Mouse (Mus musculus) olfactory bulb, adult 2 months (tissue): ENCODE results near the gene Cidec. TPM values are rescaled to one million over a fixed set of nuclear protein-coding genes. Genes with fewer than 3 reads are reported as not detected.
A peak's percentile ranks its signal among the peaks of the same experiment; 100 is the strongest.

Source experiments
- H3K27ac ChIP-seq: fragments of 200-500 bp; 2 replicates; pipeline ENCODE4 v1.5.1; 2012; ENCODE audit warnings: low read depth, low read length; ENCODE audit not compliant: insufficient read depth
- H3K4me1 ChIP-seq: fragments of 200-500 bp; 2 replicates; pipeline ENCODE4 v1.6.1; 2012; ENCODE audit warnings: low read length; ENCODE audit not compliant: control insufficient read depth, insufficient read depth
- H3K4me3 ChIP-seq: fragments of 200-500 bp; 2 replicates; pipeline ENCODE4 v1.5.1; 2012; ENCODE audit warnings: mild to moderate bottlenecking, low read depth, low read length, moderate library complexity; ENCODE audit not compliant: insufficient read depth
- CTCF ChIP-seq: fragments of 200-500 bp; IDR thresholded peaks from 2 replicates; pipeline ENCODE4 v1.5.1; 2012; ENCODE audit warnings: low read depth, mild to moderate bottlenecking, low read length, moderate library complexity; ENCODE audit not compliant: insufficient read depth
- POLR2A ChIP-seq: fragments of 200-500 bp; IDR thresholded peaks from 2 replicates; pipeline ENCODE4 v1.6.1; 2012; ENCODE audit warnings: mild to moderate bottlenecking, low read depth, low read length, moderate library complexity; ENCODE audit not compliant: insufficient read depth
- WGBS: fragments of 180-500 bp; shearing (Covaris S2); methylation state at CpG from one replicate; pipeline ENCODE4 v1.1.7; 2018; 5-methylcytosine and 5-hydroxymethylcytosine counted together
- polyA plus RNA-seq: library from polyadenylated mRNA; stranded (reverse); fragments of >200 nt; gene quantifications from 2 replicates; pipeline ENCODE4 v1.2.4, GENCODE M21; 2012; ENCODE audit warnings: low replicate concordance; ENCODE audit not compliant: missing spikeins, insufficient read depth, insufficient read length

Cidec gene
- polyA plus RNA-seq, 1 experiment = not detected

GRCm38 (mm10) chr6:113471297-113471936 lies 35.9 kb upstream of the Cidec start, which contains the start of gene Il17rc:
TSS of gene Il17rc (plus strand) at chr6:113471427.
- H3K27ac ChIP-seq = no peak within 1 kb of the TSS
- H3K4me1 ChIP-seq = peaks cover 11% of the 10 kb centered on the region
- TF ChIP-seq CTCF (no peak), POLR2A (no peak)
- 38% methylated on average over 12 of the region's 12 CpGs for WGBS
- no peak within 1 kb of the TSS for H3K4me3 ChIP-seq

DNA sequence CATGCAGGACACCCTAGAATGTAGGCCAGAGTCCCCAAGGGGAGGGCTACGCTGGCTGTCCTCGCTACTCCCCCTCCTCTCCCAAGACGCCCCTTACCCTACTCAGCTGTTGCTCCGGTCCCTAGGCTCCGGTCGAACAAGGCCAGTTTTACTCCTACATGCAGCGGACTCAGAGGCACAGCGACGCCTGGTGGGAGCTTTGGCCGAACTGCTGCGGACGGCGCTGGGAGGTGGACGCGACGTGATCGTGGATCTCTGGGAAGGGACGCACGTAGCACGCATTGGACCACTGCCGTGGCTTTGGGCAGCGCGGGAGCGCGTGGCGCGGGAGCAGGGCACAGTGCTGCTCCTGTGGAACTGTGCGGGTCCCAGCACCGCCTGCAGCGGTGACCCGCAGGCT lies 33.9 kb upstream of the Cidec start:
- peak overlapping the region; percentile 37 for H3K4me3 ChIP-seq
- peaks cover 11% of the 10 kb centered on the region for H3K4me1 ChIP-seq
- 1% methylated on average over 31 of the region's 31 CpGs for WGBS
- H3K27ac ChIP-seq = no peak overlapping the region
- TF ChIP-seq POLR2A (no peak), CTCF (peak; percentile 64; the same call in 1 of the 2 replicates)

DNA sequence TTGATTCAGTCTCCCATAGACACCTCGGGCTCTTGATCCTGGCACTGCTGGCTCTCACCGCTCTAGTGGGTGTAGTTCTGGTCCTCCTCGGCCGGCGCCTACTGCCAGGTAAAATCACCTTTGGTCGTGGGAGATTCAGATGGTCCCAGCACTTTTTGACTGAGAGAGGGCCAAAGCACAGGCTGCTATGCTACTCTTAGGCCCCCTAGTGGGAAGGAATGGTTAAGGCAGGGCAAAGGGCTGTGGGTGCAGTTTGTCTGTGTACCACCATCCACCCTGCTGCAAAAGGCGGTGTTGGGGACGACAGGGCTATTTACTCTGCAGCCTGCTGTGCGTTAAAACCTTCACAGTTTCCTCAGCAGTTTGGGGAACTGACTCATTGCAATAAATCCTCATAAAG lies 33.5 kb upstream of the Cidec start:
- no peak overlapping the region for H3K27ac ChIP-seq
- 9% methylated on average over 9 of the region's 9 CpGs for WGBS
- TF ChIP-seq POLR2A (no peak), CTCF (no peak; the same call in 1 of the 2 replicates)
- peaks cover 11% of the 10 kb centered on the region for H3K4me1 ChIP-seq
- H3K4me3 ChIP-seq = peak overlapping the region; percentile 37

GRCm38 (mm10) chr6:113468512-113468911 lies 33.0 kb upstream of the Cidec start:
- TF ChIP-seq POLR2A (no peak), CTCF (no peak)
- peaks cover 11% of the 10 kb centered on the region for H3K4me1 ChIP-seq
- 72% methylated on average over 3 of the region's 3 CpGs for WGBS
- H3K27ac ChIP-seq = no peak overlapping the region
- no peak overlapping the region for H3K4me3 ChIP-seq

DNA sequence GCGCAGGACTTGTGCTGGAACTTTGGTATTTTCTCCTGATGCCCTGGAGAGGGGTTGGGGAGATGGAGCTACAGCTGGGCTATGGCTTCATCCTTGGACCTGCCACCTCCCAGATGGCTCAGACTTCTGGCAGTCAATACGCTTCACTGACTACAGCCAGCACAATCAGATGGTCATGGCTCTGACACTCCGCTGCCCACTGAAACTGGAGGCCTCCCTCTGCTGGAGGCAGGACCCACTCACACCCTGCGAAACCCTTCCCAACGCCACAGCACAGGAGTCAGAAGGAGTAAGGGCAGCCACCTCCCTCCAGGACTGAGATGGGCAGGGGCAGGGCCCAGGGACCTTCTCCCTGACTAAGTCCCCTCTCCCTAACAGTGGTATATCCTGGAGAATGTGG lies 30.0 kb upstream of the Cidec start:
- TF ChIP-seq CTCF (no peak), POLR2A (no peak)

GRCm38 (mm10) chr6:113464040-113464439 lies 28.5 kb upstream of the Cidec start:
- no peaks in the 10 kb centered on the region for H3K4me1 ChIP-seq
- TF ChIP-seq CTCF = no peak
- TF ChIP-seq POLR2A = no peak
- 63% methylated on average over 7 of the region's 7 CpGs for WGBS
- no peak overlapping the region for H3K4me3 ChIP-seq
- no peak overlapping the region for H3K27ac ChIP-seq

More for the DNA sequence above, 30.0 kb upstream of the Cidec start:
- H3K4me3 ChIP-seq = no peak overlapping the region
- whole genome bisulfite sequencing = 55% methylated on average over 5 of the region's 5 CpGs
- H3K27ac ChIP-seq = no peak overlapping the region
- peaks cover 11% of the 10 kb centered on the region for H3K4me1 ChIP-seq

DNA sequence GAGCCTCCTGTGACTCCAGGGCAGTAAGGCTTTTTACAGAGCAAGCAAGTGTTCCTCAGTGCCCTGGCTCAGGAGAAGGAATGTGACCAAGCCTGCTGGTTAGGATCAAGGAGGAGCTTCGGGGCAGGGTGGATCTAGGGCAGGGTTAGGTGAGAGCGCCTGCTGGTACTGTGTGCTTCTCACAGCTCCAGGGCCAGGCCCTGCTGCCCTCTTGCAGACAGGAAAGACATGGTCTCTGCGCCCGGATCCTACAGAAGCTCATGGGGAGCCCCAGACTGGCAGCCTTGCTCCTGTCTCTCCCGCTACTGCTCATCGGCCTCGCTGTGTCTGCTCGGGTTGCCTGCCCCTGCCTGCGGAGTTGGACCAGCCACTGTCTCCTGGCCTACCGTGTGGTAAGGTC lies 23.1 kb upstream of the Cidec start:
- H3K4me3 ChIP-seq = no peak overlapping the region
- no peak overlapping the region for H3K27ac ChIP-seq
- TF ChIP-seq CTCF = no peak
- no peak for TF ChIP-seq POLR2A
- no peaks in the 10 kb centered on the region for H3K4me1 ChIP-seq
- 68% methylated on average over 10 of the region's 10 CpGs for WGBS

DNA sequence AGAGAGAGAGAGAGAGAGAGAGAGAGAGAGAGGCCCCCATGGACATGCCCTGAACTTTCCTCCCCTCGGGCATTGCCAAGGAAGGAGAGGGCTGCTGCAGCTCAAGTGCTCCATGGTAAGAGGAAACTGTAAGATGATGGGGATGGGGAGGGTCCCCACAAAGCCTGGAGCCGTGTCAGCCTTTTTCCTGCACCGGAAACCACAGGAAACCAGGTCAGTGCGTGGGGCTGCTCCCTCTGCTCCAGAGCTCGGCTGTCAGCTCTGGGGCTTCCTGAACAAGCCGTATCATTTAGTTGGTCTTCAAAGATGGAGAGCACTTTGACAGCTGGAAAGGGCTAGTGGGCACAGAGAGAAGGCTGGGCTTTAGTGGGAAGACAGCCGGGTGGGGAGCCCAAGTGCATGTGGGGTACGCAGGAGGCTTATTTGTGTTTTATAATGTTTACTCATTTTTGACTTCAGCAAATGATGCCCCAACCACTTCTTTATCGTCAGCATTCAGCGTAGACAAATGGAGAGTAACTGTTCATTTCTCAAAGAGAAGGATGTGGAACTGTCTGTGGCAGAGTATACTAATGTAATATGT lies 22.5 kb upstream of the Cidec start, which contains the start of gene Il17re:
Il17re (plus strand) TSS at position 533 of the 583 bp plus-strand sequence.
- TF ChIP-seq CTCF (no peak), POLR2A (no peak)
- no peaks in the 10 kb centered on the region for H3K4me1 ChIP-seq
- 82% methylated on average over 10 of the region's 10 CpGs for WGBS
- no peak within 1 kb of the TSS for H3K27ac ChIP-seq
- H3K4me3 ChIP-seq = no peak within 1 kb of the TSS

DNA sequence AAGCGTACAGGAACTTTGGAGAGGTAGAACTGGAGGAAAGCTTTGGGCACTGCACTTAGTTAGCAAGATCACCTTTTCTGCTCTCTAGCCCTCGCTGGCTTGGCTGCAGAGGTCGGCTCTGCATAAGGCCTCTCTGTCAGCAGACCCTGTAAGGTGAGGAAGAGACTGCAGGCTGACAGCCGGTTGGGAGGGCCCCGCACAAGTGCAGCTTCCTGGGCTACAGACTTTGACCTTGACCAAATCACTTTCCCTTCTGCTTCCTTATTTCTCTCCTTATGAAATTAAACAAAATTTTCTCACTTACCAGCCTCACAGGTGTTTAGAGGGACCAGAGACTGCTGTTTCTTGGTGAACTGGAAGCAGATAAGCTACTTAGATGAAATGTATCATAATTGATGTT lies 19.4 kb upstream of the Cidec start:
- Histone ChIP-seq H3K4me3 (no peak overlapping the region), H3K27ac (no peak overlapping the region), H3K4me1 (no peaks in the 10 kb centered on the region)
- no peak for TF ChIP-seq CTCF
- no peak for TF ChIP-seq POLR2A
- WGBS = 75% methylated on average over 5 of the region's 5 CpGs
